20 mouse cellular contexts compared by ENCODE assay signal in genomic region chr3:51000938-51001337, GRCm38 (mm10).
"Had no signal": no experiment of that assay in that cellular context is flagged by ENCODE, and none has a peak within 500 bp of the region (broad histone marks: within the 10 kb centered on the region; RNA-seq: fewer than 3 reads in every experiment).

No protein-coding gene starts in this region.

- H3K9ac ChIP-seq: limb, embryonic 13.5 days; liver, embryonic 12.5 days; liver, embryonic 15.5 days; lung, embryonic 15.5 days; midbrain, embryonic 13.5 days; neural tube, embryonic 13.5 days had no signal

- H3K27ac ChIP-seq: kidney, postnatal 0 days; layer of hippocampus, adult 2 months; limb, embryonic 10.5 days; limb, embryonic 13.5 days; liver, embryonic 12.5 days; liver, embryonic 15.5 days; lung, embryonic 15.5 days; midbrain, embryonic 10.5 days; midbrain, embryonic 13.5 days; neural tube, embryonic 13.5 days had no signal

- H3K36me3 ChIP-seq: limb, embryonic 10.5 days; limb, embryonic 13.5 days; liver, embryonic 12.5 days; liver, embryonic 15.5 days; lung, embryonic 15.5 days; midbrain, embryonic 10.5 days; midbrain, embryonic 13.5 days; neural tube, embryonic 13.5 days had no signal

- ATAC-seq: liver, embryonic 12.5 days; midbrain, embryonic 13.5 days; midbrain, embryonic 16.5 days had no signal

- H3K4me1 ChIP-seq: liver, embryonic 12.5 days; liver, embryonic 15.5 days; megakaryocyte, embryonic 14.5 days had no signal

- H3K27me3 ChIP-seq: limb, embryonic 13.5 days; liver, embryonic 12.5 days; liver, embryonic 15.5 days; lung, embryonic 15.5 days; midbrain, embryonic 13.5 days; neural tube, embryonic 13.5 days had no signal

- DNase-seq: kidney, adult 2 months; kidney, postnatal 25 days; layer of hippocampus, adult 9-11 months; liver; retina, postnatal 1 day; thymus, adult 18-20 months; thymus, postnatal 36 days had no signal

- H3K9me3 ChIP-seq: limb, embryonic 10.5 days; limb, embryonic 13.5 days; liver, embryonic 12.5 days; liver, embryonic 15.5 days; lung, embryonic 15.5 days; megakaryocyte, embryonic 14.5 days; midbrain, embryonic 10.5 days; midbrain, embryonic 13.5 days; neural tube, embryonic 13.5 days had no signal

- H3K4me3 ChIP-seq: layer of hippocampus, adult 2 months; limb, embryonic 10.5 days; limb, embryonic 13.5 days; liver, embryonic 12.5 days; liver, embryonic 15.5 days; lung, embryonic 15.5 days; megakaryocyte, embryonic 14.5 days; midbrain, embryonic 10.5 days; midbrain, embryonic 13.5 days; myocyte; neural tube, embryonic 13.5 days had no signal

- H3K4me2 ChIP-seq: limb, embryonic 13.5 days; liver, embryonic 12.5 days; liver, embryonic 15.5 days; lung, embryonic 15.5 days; midbrain, embryonic 13.5 days; neural tube, embryonic 13.5 days had no signal
